Mouse (Mus musculus) myocyte (in vitro differentiated cells): ENCODE measurements around the gene Cntrob.

ENCODE experiments used
- CEBPB ChIP-seq: IDR thresholded peaks from 2 replicates; pipeline ENCODE4 v1.6.1; 2011; ENCODE audit warnings: mild to moderate bottlenecking, moderate library complexity; ENCODE audit not compliant: poor library complexity, insufficient read depth, severe bottlenecking
- POLR2A ChIP-seq: IDR thresholded peaks from one replicate; pipeline ENCODE4 v1.6.1; 2011; ENCODE audit warnings: low read depth, mild to moderate bottlenecking, control low read depth, moderate library complexity; ENCODE audit not compliant: insufficient read length
- POLR2AphosphoS2 ChIP-seq: IDR thresholded peaks from one replicate; pipeline ENCODE4 v1.6.1; 2011; ENCODE audit warnings: low read depth, control low read depth; ENCODE audit not compliant: insufficient read length
- REST ChIP-seq: IDR thresholded peaks from one replicate; pipeline ENCODE4 v1.6.1; 2011; ENCODE audit warnings: mild to moderate bottlenecking, control low read depth, moderate library complexity; ENCODE audit not compliant: insufficient read depth, insufficient read length
- USF1 ChIP-seq: IDR thresholded peaks from one replicate; pipeline ENCODE4 v1.6.1; 2011; ENCODE audit warnings: low read depth, mild to moderate bottlenecking, control low read depth, moderate library complexity

- TF ChIP-seq CEBPB (no peak), USF1 (no peak), POLR2A (no peak), REST (no peak), POLR2AphosphoS2 (no peak)
Measured at GRCm38 (mm10) chr11:69250106-69250505, 73.5 kb downstream of the Cntrob start.
